Mouse (Mus musculus): Measurements from ENCODE around the gene Dnase2b. TPM values are rescaled to one million over a fixed set of nuclear protein-coding genes. Genes with fewer than 3 reads are reported as not detected.

Gene Dnase2b
- polyA plus RNA-seq, 2 experiments = 0.52 to 1.4 TPM

DNA sequence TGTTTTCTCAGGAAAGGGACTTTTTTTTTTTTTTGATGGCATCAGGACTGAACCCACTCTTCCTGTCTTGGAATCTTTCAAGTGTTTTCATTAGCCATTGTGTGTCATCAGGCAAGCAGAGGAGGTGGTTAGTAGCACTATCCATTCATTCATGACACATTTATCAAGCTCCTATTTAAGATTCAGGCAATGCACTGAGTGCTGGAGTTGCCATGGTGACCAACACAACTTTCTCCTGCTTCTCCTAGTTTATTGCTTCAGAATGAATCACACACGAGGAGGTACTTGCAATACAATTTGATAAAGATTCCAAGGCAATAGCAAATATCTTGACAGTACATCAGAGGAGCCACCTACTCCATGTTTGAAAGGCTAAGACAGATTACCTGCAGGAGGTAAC lies 8.0 kb downstream of the Dnase2b start:
- Histone ChIP-seq H3K9me3 (ENCODE audit: control insufficient read depth, low read length) (no peaks in the 10 kb centered on the region), H3K36me3 (replicated peaks; ENCODE audit: control insufficient read depth, insufficient read depth, low read depth) (no peaks in the 10 kb centered on the region), H3K27me3 (ENCODE audit: control insufficient read depth, insufficient read depth, low read length) (no peaks in the 10 kb centered on the region), H3K4me2 (ENCODE audit: low read depth) (no peak overlapping the region), H3K27ac (no peak overlapping the region), H3K9ac (replicated peaks) (no peak overlapping the region), H3K4me3 (ENCODE audit: insufficient read depth in 1 of 2, low read depth in 2 of 2, low read length in 2 of 2) (no peak overlapping the region), H3K4me1 (replicated peaks; ENCODE audit: control insufficient read depth in 2 of 2, insufficient read depth in 2 of 2, low read length in 1 of 2) (no peaks in the 10 kb centered on the region)
- 26% methylated on average over 1 of the region's 1 CpGs for WGBS (ENCODE audit: insufficient replicate concordance)
- TF ChIP-seq EP300 (IDR thresholded peaks at IDR 0.05; ENCODE audit: low read depth) (no peak), CTCF (IDR thresholded peaks at IDR 0.05; ENCODE audit: low read depth) (no peak)
- DNase-seq (ENCODE audit: low read depth in 3 of 3, low spot score in 3 of 3) (no peak), ATAC-seq (ENCODE audit: insufficient read depth) (no peak)

GRCm38 (mm10) chr3:146604647-146605046 lies 10.7 kb downstream of the Dnase2b start:
- H3K9me3 ChIP-seq (ENCODE audit: control insufficient read depth, low read length) = no peaks in the 10 kb centered on the region
- no peak overlapping the region for H3K4me2 ChIP-seq (ENCODE audit: low read depth)
- TF ChIP-seq EP300 (IDR thresholded peaks at IDR 0.05; ENCODE audit: low read depth) = no peak
- no peak for TF ChIP-seq CTCF (IDR thresholded peaks at IDR 0.05; ENCODE audit: low read depth)
- no peak for ATAC-seq (ENCODE audit: insufficient read depth)
- no peak overlapping the region for H3K27ac ChIP-seq
- no peaks in the 10 kb centered on the region for H3K36me3 ChIP-seq (replicated peaks; ENCODE audit: control insufficient read depth, insufficient read depth, low read depth)
- no peak overlapping the region for H3K9ac ChIP-seq (replicated peaks)
- WGBS (ENCODE audit: insufficient replicate concordance) = 59% methylated on average over 9 of the region's 9 CpGs
- peaks cover 3 to 8% of the 10 kb centered on the region in 2 experiments; a peak in 2 of 4 replicates for H3K4me1 ChIP-seq (replicated peaks; ENCODE audit: control insufficient read depth in 2 of 2, insufficient read depth in 2 of 2, low read length in 1 of 2)
- DNase-seq (ENCODE audit: low read depth in 3 of 3, low spot score in 3 of 3) = no peak
- no peaks in the 10 kb centered on the region for H3K27me3 ChIP-seq (ENCODE audit: control insufficient read depth, insufficient read depth, low read length)
- H3K4me3 ChIP-seq (ENCODE audit: insufficient read depth in 1 of 2, low read depth in 2 of 2, low read length in 2 of 2) = no peak overlapping the region

GRCm38 (mm10) chr3:146602531-146602930 lies 12.9 kb downstream of the Dnase2b start:
- Histone ChIP-seq H3K27ac (no peak overlapping the region), H3K36me3 (replicated peaks; ENCODE audit: control insufficient read depth, insufficient read depth, low read depth) (no peaks in the 10 kb centered on the region), H3K9me3 (ENCODE audit: control insufficient read depth, low read length) (no peaks in the 10 kb centered on the region), H3K4me2 (ENCODE audit: low read depth) (no peak overlapping the region), H3K9ac (replicated peaks) (no peak overlapping the region), H3K4me1 (replicated peaks; ENCODE audit: control insufficient read depth in 2 of 2, insufficient read depth in 2 of 2, low read length in 1 of 2) (peaks cover 3 to 8% of the 10 kb centered on the region in 2 experiments; a peak in 3 of 4 replicates), H3K27me3 (ENCODE audit: control insufficient read depth, insufficient read depth, low read length) (no peaks in the 10 kb centered on the region), H3K4me3 (ENCODE audit: insufficient read depth in 1 of 2, low read depth in 2 of 2, low read length in 2 of 2) (no peak overlapping the region)
- ATAC-seq (ENCODE audit: insufficient read depth) (no peak), DNase-seq (ENCODE audit: low read depth in 3 of 3, low spot score in 3 of 3) (no peak)
- no peak for TF ChIP-seq CTCF (IDR thresholded peaks at IDR 0.05; ENCODE audit: low read depth)
- no peak for TF ChIP-seq EP300 (IDR thresholded peaks at IDR 0.05; ENCODE audit: low read depth)
- 69% methylated on average over 3 of the region's 3 CpGs for WGBS (ENCODE audit: insufficient replicate concordance)

GRCm38 (mm10) chr3:146601205-146601604 lies 14.2 kb downstream of the Dnase2b start:
- Histone ChIP-seq H3K9me3 (ENCODE audit: control insufficient read depth, low read length) (no peaks in the 10 kb centered on the region), H3K36me3 (replicated peaks; ENCODE audit: control insufficient read depth, insufficient read depth, low read depth) (no peaks in the 10 kb centered on the region), H3K4me1 (replicated peaks; ENCODE audit: control insufficient read depth in 2 of 2, insufficient read depth in 2 of 2, low read length in 1 of 2) (peaks cover 3 to 10% of the 10 kb centered on the region in 2 experiments; a peak in 3 of 4 replicates), H3K4me2 (ENCODE audit: low read depth) (no peak overlapping the region), H3K9ac (replicated peaks) (no peak overlapping the region), H3K27ac (no peak overlapping the region), H3K4me3 (ENCODE audit: insufficient read depth in 1 of 2, low read depth in 2 of 2, low read length in 2 of 2) (no peak overlapping the region), H3K27me3 (ENCODE audit: control insufficient read depth, insufficient read depth, low read length) (no peaks in the 10 kb centered on the region)
- DNase-seq (ENCODE audit: low read depth in 3 of 3, low spot score in 3 of 3) (peak; percentile 13 to 22 (median 17)), ATAC-seq (ENCODE audit: insufficient read depth) (peak; percentile 77)
- TF ChIP-seq CTCF (IDR thresholded peaks at IDR 0.05; ENCODE audit: low read depth) (no peak), EP300 (IDR thresholded peaks at IDR 0.05; ENCODE audit: low read depth) (peak; percentile 70)
- WGBS (ENCODE audit: insufficient replicate concordance) = 61% methylated on average over 2 of the region's 2 CpGs

DNA sequence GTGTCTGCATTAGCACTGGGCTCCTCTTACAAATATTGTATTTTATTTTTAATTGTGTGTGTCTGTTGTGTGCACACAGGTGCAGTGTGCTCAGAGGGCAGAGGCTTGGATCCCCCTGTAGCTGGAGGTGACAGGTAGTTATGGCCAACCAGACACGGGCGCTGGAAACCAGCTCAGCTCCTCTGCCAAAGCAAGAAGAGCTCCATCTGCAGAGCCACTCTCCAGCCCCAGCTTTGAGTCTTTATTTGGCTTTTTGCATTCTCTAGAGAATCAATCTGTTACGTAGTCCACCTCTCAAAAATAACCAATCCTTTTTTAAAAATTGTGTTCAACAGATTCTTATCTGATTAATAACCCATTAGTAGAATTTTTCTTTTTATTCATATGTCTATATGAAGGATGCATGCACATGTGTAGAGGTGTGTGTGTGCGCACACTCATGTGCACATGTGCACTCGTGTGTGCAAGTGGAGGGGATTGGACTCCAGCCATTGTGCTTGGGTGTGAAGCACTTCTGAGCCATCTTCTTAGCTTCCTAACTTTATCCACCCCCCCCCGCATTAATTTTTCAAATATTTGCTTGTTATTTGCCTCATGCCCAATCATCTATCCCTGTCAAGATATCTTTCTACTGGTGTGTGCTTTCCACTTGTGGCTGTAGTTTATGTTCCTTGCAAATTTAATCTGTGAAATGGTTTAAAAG lies 16.0 kb downstream of the Dnase2b start:
- no peak overlapping the region for H3K27ac ChIP-seq
- no peaks in the 10 kb centered on the region for H3K9me3 ChIP-seq (ENCODE audit: control insufficient read depth, low read length)
- WGBS (ENCODE audit: insufficient replicate concordance) = 71% methylated on average over 6 of the region's 6 CpGs
- H3K4me2 ChIP-seq (ENCODE audit: low read depth) = no peak overlapping the region
- peaks cover 3 to 10% of the 10 kb centered on the region in 2 experiments; a peak in 3 of 4 replicates for H3K4me1 ChIP-seq (replicated peaks; ENCODE audit: control insufficient read depth in 2 of 2, insufficient read depth in 2 of 2, low read length in 1 of 2)
- H3K27me3 ChIP-seq (ENCODE audit: control insufficient read depth, insufficient read depth, low read length) = no peaks in the 10 kb centered on the region
- no peak for ATAC-seq (ENCODE audit: insufficient read depth)
- no peak overlapping the region for H3K9ac ChIP-seq (replicated peaks)
- no peak overlapping the region for H3K4me3 ChIP-seq (ENCODE audit: insufficient read depth in 1 of 2, low read depth in 2 of 2, low read length in 2 of 2)
- TF ChIP-seq EP300 (IDR thresholded peaks at IDR 0.05; ENCODE audit: low read depth) (no peak), CTCF (IDR thresholded peaks at IDR 0.05; ENCODE audit: low read depth) (no peak)
- DNase-seq (ENCODE audit: low read depth in 3 of 3, low spot score in 3 of 3) = no peak
- H3K36me3 ChIP-seq (replicated peaks; ENCODE audit: control insufficient read depth, insufficient read depth, low read depth) = no peaks in the 10 kb centered on the region
